Mouse (Mus musculus) urinary bladder, postnatal 14 days (tissue): Measurements from ENCODE around the gene Arhgap9.

ENCODE experiments used
- DNase-seq: peaks from one replicate; pipeline ENCODE4 v3.0.0; 2021; ENCODE audit warnings: low spot score

The Arhgap9 gene

DNA sequence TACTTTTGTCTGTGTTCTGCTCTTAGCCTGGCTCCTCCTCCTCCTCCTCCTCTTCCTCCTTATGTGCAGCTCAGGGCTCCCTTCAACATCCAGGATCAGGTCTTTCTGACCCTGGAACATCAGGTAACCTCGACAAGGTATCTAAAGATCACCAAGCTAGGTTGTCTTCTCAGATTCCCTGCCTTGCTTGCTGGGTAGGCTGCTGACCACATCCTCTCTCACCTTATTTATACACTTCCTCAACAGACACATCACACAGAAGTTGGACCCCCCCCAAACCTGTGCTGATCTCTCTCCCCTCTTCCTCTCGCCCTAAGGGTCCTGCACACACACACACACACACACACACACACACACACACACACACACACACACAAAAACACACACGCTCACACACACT is at the start of gene Arhgap9:
Gene Arhgap9 (plus strand): TSS at position 344 of the 400 bp plus-strand sequence.
- DNase-seq: no peak

DNA sequence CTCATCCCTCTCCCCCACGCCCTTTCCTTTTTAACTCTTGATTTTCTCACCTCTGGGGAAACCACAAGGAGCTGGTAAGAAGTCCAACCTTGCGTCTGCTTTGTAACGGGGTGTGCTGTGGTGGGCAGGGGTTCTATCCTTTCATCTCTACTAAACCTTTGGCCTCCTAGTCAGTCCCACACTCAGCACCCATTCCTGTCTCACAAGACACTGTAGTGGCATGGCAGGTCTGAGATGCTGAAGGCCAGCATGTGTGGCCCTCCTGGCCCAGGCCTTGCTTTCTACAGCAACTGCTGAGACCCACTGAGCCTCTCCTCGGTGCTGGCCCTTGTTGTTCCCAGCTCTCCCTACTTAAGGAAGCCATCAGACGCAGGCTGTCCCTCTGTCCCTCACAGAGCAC is 49.4 kb upstream of the Arhgap9 start:
- DNase-seq: no peak

- no peak for DNase-seq
Measured at GRCm38 (mm10) chr10:127274261-127275022, 47.3 kb upstream of the Arhgap9 start.

DNA sequence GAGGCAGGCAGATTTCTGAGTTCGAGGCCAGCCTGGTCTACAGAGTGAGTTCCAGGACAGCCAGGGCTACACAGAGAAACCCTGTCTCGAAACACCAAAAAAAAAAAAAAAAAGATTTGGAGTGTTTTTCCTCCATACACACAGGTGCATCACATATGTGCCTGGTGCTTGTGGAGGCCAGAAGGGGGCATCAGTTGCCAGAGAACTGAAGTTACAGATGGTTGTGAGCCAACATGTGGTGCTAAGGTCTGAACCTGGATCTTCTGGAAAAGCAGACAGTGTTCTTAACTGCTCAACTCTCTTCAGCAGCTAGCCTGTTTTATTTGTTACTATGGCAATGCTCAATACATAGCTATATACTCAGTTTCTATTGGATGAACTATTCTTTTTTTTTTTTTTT is 42.0 kb upstream of the Arhgap9 start:
- DNase-seq: no peak

- DNase-seq: no peak
Measured at GRCm38 (mm10) chr10:127281316-127281715, 40.4 kb upstream of the Arhgap9 start.

DNA sequence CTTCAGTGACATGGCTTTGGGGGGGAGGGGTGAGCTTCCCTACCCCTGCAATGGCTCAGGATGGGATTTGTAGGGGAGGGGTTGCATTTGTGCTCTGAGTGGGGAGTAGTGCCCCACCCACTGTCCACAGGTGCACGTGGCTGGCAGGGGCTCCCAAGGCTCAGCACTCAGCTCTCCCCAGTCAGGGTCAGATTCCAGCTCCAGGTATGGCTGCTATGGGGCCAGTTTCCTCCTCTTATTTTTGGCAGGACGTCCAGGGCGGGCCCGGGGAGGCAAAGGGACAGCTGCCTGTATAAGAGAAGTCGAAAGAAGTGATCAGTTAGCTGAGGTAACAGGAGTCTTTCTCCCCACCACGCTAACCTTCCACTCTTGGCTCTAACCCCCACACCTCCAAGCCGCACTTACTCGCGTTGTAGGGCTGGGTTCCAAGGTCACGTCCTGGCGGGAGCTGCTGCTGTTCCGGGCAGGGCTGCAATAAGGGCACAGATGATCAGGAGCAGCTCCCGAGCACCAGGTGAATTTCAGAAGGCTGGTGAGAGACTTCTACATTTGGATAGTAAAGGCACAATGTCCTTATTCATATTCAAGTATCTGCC is 39.0 kb upstream of the Arhgap9 start:
- no peak for DNase-seq

DNA sequence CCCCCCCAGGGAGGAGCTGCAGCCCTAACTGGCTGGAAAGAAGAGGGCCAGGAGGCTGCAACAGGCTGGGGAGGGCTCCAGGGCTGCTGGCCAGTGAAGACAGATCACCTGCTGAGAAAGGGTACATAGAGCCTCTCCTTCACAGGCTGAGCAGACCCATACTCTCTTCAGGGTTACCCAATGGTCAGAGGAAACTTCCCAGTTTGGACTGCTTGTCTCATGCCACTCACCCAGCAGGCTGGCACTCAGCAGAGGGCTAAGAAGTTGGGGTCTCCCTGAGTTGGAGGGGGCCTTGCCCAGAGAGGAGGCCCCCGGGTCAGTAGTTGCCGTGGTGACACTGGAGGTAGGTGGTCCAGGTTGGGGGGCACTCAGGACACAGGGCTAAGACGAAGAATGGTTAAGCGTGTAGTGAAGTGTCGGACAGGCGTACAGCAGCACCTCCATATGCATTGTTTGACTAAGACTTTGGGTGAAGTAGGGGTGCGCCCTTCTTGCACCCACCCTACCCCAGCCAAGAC is 37.6 kb upstream of the Arhgap9 start:
- DNase-seq: no peak

GRCm38 (mm10) chr10:127284724-127285500 is 36.9 kb upstream of the Arhgap9 start:
- DNase-seq: no peak

- no peak for DNase-seq
Measured at GRCm38 (mm10) chr10:127285644-127286043, 36.1 kb upstream of the Arhgap9 start.

DNA sequence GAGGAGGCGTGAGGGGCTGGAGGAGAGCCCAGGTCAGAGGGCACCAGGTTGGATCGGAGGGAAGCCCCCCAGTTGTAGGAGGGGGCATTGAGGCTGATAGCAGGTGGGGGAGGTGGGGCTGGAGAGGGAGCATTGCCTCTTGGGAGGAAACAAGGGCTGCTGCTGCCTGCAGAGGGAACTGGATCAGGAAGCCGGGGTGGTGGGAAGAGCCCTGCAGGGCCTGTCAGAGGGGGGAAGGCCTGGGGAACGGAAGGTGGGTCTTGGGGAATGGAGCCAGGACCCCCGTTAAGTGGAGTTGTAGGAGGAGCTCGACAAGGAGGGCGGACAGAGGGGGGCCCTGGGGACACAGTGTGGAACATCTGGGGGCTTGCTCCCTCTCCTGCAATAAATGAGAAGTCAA is 35.6 kb upstream of the Arhgap9 start:
- no peak for DNase-seq

GRCm38 (mm10) chr10:127286730-127287129 is 35.0 kb upstream of the Arhgap9 start:
- no peak for DNase-seq

GRCm38 (mm10) chr10:127287271-127287935 is 34.4 kb upstream of the Arhgap9 start:
- DNase-seq: no peak

DNA sequence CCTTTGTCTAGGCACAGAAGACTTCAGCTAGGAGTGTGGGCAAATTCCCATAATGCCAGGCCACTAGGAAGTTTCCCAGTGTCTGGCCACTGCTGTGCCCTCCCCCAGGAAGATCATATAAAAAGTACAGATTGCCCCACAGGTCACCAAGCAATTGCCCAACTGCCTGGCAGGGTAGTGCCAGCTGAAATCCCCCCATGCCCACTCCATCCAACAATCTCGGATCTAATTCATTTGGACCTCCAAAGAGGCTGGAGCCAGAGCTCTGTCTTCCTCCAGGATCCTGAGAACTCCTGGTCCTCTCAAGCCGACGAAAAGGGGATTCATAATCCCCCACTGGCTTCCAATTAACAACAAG is 33.8 kb upstream of the Arhgap9 start:
- DNase-seq: no peak

DNA sequence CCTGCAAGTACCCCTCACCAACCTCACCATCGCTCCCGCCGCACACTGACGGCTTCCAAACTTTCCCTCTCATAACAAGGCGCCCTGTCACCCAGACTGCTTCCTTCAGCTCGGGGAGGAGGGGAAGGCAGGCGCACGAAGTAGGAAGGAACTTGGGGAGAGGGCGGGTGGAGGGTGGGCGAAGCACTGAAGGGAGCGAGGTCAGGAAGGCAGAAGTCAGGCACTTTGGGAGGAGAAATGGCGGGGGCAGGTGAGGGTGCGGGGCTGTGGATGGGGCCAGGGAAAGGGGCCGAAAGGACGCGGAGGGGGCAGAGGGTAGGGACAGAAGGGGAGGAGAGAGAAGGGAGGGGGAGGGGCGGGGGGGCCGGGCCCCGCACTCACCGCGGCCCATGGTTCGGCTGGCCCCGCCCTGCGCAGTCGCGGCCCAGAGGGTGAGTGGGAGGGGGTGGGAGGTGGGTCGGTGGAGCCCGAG is 33.4 kb upstream of the Arhgap9 start:
- DNase-seq: peak; percentile 58

DNA sequence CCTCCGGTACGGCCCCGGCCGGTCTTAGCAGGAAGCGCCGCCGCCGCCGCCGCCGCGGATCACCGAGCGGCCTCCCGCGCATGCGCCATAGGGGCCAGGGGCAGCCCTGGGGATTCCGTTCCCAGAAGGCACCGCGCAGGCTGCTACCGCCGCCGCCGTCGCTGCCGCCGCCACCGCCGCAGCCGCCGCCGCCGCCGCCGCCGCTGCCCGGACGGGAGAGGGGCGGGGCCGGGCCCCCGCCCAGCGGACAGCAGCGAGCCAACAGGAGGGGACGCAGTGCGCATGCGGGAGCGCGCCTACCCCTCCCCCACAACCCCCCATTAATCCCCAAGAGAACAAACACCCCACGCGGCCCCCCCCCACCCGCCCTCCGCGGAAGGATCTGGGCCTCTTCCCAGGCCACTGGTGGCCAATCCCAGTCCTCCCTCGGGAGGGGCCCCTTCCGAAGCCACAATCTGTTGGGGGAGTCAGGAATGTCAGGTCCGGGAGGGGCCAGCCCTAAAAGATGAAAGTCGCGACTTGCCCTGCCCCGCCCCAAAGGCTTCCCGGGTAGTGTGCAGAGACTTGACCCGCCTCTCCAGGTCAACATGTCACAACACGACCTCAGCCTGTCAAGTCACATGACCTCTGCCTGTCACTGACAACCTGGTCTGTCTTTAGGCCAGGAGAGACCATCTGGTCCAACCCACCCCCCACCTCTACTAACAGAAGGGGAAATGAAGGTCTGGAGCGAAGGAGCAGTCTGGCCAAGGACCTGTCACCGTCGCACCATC is 32.8 kb upstream of the Arhgap9 start, which contains the start of gene Mbd6:
Gene Mbd6 (minus strand): TSS at position 219 of the 773 bp plus-strand sequence.
- peak; percentile 87 for DNase-seq

DNA sequence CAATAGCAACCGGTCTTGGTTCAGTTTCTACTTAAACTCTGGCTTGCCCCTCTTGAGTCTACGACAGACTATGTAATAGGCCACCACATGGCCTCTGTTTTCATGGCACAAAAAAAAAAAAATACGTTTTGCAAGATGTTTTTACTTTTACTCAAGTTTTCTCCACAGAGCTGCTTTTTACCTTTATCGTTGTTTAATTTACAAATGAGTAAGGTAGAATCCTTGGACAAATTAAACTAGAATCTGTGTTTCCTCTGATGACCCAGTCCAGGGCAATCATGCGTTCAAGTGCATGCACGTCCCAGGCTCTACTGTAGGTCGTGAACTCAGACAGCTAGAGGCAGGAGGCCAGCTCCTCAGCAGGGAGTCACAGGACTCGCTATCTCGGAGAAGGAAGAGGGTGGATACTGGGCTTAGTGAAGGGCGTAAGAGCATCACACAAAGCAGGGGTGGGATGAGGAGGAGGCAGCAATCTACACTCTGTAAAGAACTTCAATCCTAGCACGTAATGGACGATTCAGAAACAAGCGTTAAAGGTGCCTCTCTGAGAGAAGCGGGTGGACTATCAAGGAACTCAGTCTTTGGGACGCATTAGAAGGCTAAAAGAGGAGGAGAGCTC is 32.1 kb upstream of the Arhgap9 start:
- DNase-seq: peak; percentile 75

DNA sequence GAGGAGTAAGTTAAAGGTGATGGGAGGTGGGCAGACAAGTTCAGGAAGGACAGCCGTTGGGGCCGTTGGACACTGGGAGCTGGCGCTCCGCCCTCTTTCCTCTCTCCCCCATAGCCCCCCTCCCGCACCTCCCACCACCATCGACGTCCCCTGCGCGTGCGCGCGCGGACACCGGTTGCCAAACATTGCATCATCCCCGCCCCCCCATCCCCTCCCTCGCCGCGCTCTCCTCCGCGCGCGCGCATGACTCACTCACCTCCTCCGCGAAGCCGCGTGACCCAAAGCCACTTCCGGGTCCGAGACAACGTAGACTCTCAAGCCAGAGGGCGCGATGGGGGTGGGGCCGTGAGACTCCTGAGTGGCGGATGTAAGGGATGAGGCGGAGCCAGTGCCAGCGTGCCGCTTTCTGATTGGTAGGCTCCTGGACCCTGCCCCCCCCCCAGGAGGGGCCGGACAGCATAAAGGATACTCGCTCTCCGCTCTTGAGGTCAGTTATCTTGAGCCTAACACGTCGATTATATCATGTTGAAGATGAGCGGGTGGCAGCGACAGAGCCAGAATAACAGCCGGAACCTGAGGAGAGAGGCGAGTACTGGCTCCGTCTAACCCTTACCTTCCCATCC is 31.3 kb upstream of the Arhgap9 start:
- peak; percentile 100 for DNase-seq

GRCm38 (mm10) chr10:127290930-127291880 is 30.6 kb upstream of the Arhgap9 start:
- peak; percentile 66 for DNase-seq
